Mouse (Mus musculus): Measurements from ENCODE around the gene Tpx2. TPM values are rescaled to one million over a fixed set of nuclear protein-coding genes. Genes with fewer than 3 reads are reported as not detected.

Gene Tpx2
- polyA plus RNA-seq, 1 experiment: 16.1 TPM

GRCm38 (mm10) chr2:152847057-152847814 is 528 bp upstream of the Tpx2 start:
- no peak for DNase-seq
- Histone ChIP-seq H3K27me3 (ENCODE audit: control insufficient read depth, insufficient read depth, low read length) (no peaks in the 10 kb centered on the region), H3K27ac (ENCODE audit: control insufficient read depth, insufficient read depth, low read length) (no peak overlapping the region), H3K4me1 (replicated peaks; ENCODE audit: control insufficient read depth, insufficient read depth, low read length) (peaks cover 2% of the 10 kb centered on the region), H3K36me3 (ENCODE audit: control insufficient read depth, insufficient read depth, low read length) (no peaks in the 10 kb centered on the region; the same call in 1 of the 2 replicates), H3K4me3 (ENCODE audit: control insufficient read depth, insufficient read depth, low read length) (no peak overlapping the region)
- no peak for TF ChIP-seq CTCF (IDR thresholded peaks at IDR 0.05; ENCODE audit: borderline replicate concordance, control insufficient read depth, extremely low read depth, insufficient read depth, low read length, poor library complexity)
- no peak for TF ChIP-seq POLR2A (IDR thresholded peaks at IDR 0.05; ENCODE audit: control insufficient read depth, extremely low read depth, insufficient read depth, low read length, poor library complexity)
- 29% methylated on average over 3 of the region's 3 CpGs for WGBS

GRCm38 (mm10) chr2:152848466-152848865 is 702 bp downstream of the Tpx2 start:
- Histone ChIP-seq H3K4me1 (replicated peaks; ENCODE audit: control insufficient read depth, insufficient read depth, low read length) (peaks cover 2% of the 10 kb centered on the region), H3K36me3 (ENCODE audit: control insufficient read depth, insufficient read depth, low read length) (peaks cover 10% of the 10 kb centered on the region; the same call in 1 of the 2 replicates), H3K27me3 (ENCODE audit: control insufficient read depth, insufficient read depth, low read length) (no peaks in the 10 kb centered on the region), H3K4me3 (ENCODE audit: control insufficient read depth, insufficient read depth, low read length) (peak overlapping the region; percentile 63; the same call in 1 of the 2 replicates), H3K27ac (ENCODE audit: control insufficient read depth, insufficient read depth, low read length) (no peak overlapping the region)
- no peak for DNase-seq
- 4% methylated on average over 2 of the region's 2 CpGs for WGBS
- TF ChIP-seq POLR2A (IDR thresholded peaks at IDR 0.05; ENCODE audit: control insufficient read depth, extremely low read depth, insufficient read depth, low read length, poor library complexity) (no peak), CTCF (IDR thresholded peaks at IDR 0.05; ENCODE audit: borderline replicate concordance, control insufficient read depth, extremely low read depth, insufficient read depth, low read length, poor library complexity) (no peak)

- no peaks in the 10 kb centered on the region for H3K27me3 ChIP-seq (ENCODE audit: control insufficient read depth, insufficient read depth, low read length)
- WGBS: 90% methylated on average over 3 of the region's 3 CpGs
- H3K36me3 ChIP-seq (ENCODE audit: control insufficient read depth, insufficient read depth, low read length): peaks cover 52% of the 10 kb centered on the region
- H3K4me3 ChIP-seq (ENCODE audit: control insufficient read depth, insufficient read depth, low read length): no peak overlapping the region
- no peak overlapping the region for H3K27ac ChIP-seq (ENCODE audit: control insufficient read depth, insufficient read depth, low read length)
- no peak for DNase-seq
- H3K4me1 ChIP-seq (replicated peaks; ENCODE audit: control insufficient read depth, insufficient read depth, low read length): peaks cover 4% of the 10 kb centered on the region; the same call in 1 of the 2 replicates
- TF ChIP-seq CTCF (IDR thresholded peaks at IDR 0.05; ENCODE audit: borderline replicate concordance, control insufficient read depth, extremely low read depth, insufficient read depth, low read length, poor library complexity) (no peak), POLR2A (IDR thresholded peaks at IDR 0.05; ENCODE audit: control insufficient read depth, extremely low read depth, insufficient read depth, low read length, poor library complexity) (no peak)
Observed at GRCm38 (mm10) chr2:152859501-152859900, 11.7 kb downstream of the Tpx2 start.

- no peak overlapping the region for H3K4me3 ChIP-seq (ENCODE audit: control insufficient read depth, insufficient read depth, low read length)
- H3K27ac ChIP-seq (ENCODE audit: control insufficient read depth, insufficient read depth, low read length): no peak overlapping the region
- no peaks in the 10 kb centered on the region for H3K4me1 ChIP-seq (replicated peaks; ENCODE audit: control insufficient read depth, insufficient read depth, low read length)
- 98% methylated on average over 1 of the region's 1 CpGs for WGBS
- no peaks in the 10 kb centered on the region for H3K27me3 ChIP-seq (ENCODE audit: control insufficient read depth, insufficient read depth, low read length)
- DNase-seq: no peak
- TF ChIP-seq CTCF (IDR thresholded peaks at IDR 0.05; ENCODE audit: borderline replicate concordance, control insufficient read depth, extremely low read depth, insufficient read depth, low read length, poor library complexity) (no peak), POLR2A (IDR thresholded peaks at IDR 0.05; ENCODE audit: control insufficient read depth, extremely low read depth, insufficient read depth, low read length, poor library complexity) (no peak)
- peaks cover 47% of the 10 kb centered on the region for H3K36me3 ChIP-seq (ENCODE audit: control insufficient read depth, insufficient read depth, low read length)
Observed at GRCm38 (mm10) chr2:152861891-152862290, 14.1 kb downstream of the Tpx2 start.

- TF ChIP-seq POLR2A (IDR thresholded peaks at IDR 0.05; ENCODE audit: control insufficient read depth, extremely low read depth, insufficient read depth, low read length, poor library complexity): no peak
- TF ChIP-seq CTCF (IDR thresholded peaks at IDR 0.05; ENCODE audit: borderline replicate concordance, control insufficient read depth, extremely low read depth, insufficient read depth, low read length, poor library complexity): no peak
- Histone ChIP-seq H3K4me3 (ENCODE audit: control insufficient read depth, insufficient read depth, low read length) (no peak overlapping the region), H3K27ac (ENCODE audit: control insufficient read depth, insufficient read depth, low read length) (no peak overlapping the region), H3K27me3 (ENCODE audit: control insufficient read depth, insufficient read depth, low read length) (no peaks in the 10 kb centered on the region), H3K36me3 (ENCODE audit: control insufficient read depth, insufficient read depth, low read length) (peaks cover 47% of the 10 kb centered on the region), H3K4me1 (replicated peaks; ENCODE audit: control insufficient read depth, insufficient read depth, low read length) (no peaks in the 10 kb centered on the region)
- 95% methylated on average over 3 of the region's 3 CpGs for WGBS
- DNase-seq: no peak
Observed at GRCm38 (mm10) chr2:152862638-152863037, 14.9 kb downstream of the Tpx2 start.

- Histone ChIP-seq H3K4me3 (ENCODE audit: control insufficient read depth, insufficient read depth, low read length) (no peak overlapping the region), H3K27me3 (ENCODE audit: control insufficient read depth, insufficient read depth, low read length) (no peaks in the 10 kb centered on the region), H3K4me1 (replicated peaks; ENCODE audit: control insufficient read depth, insufficient read depth, low read length) (no peaks in the 10 kb centered on the region), H3K27ac (ENCODE audit: control insufficient read depth, insufficient read depth, low read length) (no peak overlapping the region), H3K36me3 (ENCODE audit: control insufficient read depth, insufficient read depth, low read length) (peaks cover 40% of the 10 kb centered on the region)
- no peak for DNase-seq
- WGBS: over 99% methylated on average over 6 of the region's 6 CpGs
- TF ChIP-seq CTCF (IDR thresholded peaks at IDR 0.05; ENCODE audit: borderline replicate concordance, control insufficient read depth, extremely low read depth, insufficient read depth, low read length, poor library complexity): no peak
- TF ChIP-seq POLR2A (IDR thresholded peaks at IDR 0.05; ENCODE audit: control insufficient read depth, extremely low read depth, insufficient read depth, low read length, poor library complexity): no peak
Observed at GRCm38 (mm10) chr2:152863346-152863745, 15.6 kb downstream of the Tpx2 start.

Measured in thymus, adult 2 months (tissue).